Mouse (Mus musculus) neutrophil, adult 83 days (primary cell): Measurements from ENCODE around the gene Rhox3f. TPM values are rescaled to one million over a fixed set of nuclear protein-coding genes. Genes with fewer than 3 reads are reported as not detected.

Experiments used
- total RNA-seq, 2 experiments: library from RNA; stranded (reverse); gene quantifications; one replicate each; pipeline ENCODE4 v1.2.4; 2023

The Rhox3f gene
- not detected for total RNA-seq

DNA sequence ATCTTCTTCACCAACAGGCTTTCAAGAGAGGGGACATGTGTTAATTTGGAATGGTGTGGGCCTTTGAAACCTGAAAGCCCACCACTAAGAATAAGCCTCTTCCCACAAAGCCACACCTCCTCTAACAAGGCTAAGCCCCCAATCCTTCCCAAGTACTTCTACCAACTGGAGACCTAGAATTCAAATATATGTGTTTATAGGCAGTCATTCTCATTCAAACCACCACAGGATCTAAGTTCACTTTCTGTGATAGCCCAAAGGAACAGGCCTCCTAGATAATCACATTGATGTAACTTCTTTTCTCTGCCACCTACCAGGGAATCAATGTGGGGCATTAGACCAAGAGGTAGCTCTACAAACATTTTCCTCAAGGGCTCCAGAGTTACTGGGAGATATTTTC, at the start of gene Rhox3f:
TSS of gene Rhox3f (plus strand) at position 301 of the 400 bp plus-strand sequence.

DNA sequence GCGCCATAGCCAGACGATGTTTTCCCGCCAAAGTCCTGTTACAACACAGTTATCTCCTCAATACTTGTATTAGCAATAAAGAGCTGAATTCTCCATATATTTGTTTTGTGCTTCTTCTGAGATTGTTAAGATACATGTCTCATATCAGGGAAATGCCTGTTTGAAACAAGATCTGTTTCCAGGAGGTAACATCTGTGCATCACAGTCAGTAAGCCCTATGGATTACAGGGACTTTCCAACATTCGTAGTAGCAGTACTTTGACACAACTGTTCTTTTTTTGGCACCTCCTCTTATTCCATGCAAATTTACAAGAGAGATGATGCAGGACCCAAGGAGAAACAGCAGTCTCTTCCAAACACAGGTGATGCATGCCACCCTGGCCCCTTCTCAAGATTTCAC, 39.1 kb upstream of the Rhox3f start, which contains the start of gene Rhox3e:
TSS of gene Rhox3e (plus strand) at position 301 of the 400 bp plus-strand sequence.

DNA sequence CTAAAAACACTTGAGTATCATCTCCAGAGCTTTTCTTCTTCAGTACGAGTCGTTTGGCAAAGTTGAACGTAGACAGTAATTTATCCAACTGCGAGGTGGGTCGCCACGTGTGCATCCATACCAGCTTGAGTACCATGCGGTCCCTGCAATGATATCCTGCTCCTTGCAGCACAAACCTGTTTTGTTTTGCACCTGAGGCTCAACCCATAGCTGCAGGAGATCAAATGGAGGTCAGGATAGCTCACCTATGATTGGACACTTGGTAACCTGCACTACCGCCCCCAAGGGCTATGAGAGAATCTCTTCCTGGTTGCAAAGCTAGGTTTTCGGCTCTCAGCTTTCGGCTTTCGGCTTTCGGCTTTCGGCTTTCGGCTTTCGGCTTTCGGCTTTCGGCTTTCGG, 23.7 kb upstream of the Rhox3f start, which contains the start of gene Rhox4e:
TSS of gene Rhox4e (plus strand) at position 301 of the 400 bp plus-strand sequence.

DNA sequence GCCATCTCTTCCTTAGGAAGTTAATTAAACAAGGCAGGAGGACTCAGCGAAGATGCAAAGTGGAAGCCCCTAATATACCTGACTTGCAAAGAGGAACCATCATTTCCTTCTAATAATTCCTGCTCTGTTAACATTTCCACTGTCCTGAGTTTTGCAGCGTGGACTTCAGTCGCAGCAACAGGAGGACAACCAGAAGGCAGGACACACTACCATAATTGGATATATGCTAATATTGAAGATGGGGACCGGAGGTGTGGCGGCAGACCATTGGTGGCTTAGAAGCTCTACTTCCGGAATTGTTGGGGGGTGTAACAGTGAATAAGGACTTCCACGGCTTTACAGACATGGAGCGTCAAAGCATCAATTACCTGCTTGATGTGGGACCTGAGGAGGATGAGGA, 9.7 kb upstream of the Rhox3f start, which contains the start of gene Rhox2f:
TSS of gene Rhox2f (plus strand) at position 301 of the 400 bp plus-strand sequence.

DNA sequence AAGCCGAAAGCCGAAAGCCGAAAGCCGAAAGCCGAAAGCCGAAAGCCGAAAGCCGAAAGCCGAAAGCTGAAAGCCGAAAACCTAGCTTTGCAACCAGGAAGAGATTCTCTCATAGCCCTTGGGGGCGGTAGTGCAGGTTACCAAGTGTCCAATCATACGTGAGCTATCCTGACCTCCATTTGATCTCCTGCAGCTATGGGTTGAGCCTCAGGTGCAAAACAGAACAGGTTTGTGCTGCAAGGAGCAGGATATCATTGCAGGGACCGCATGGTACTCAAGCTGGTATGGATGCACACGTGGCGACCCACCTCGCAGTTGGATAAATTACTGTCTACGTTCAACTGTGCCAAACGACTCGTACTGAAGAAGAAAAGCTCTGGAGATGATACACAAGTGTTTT, 26.8 kb downstream of the Rhox3f start, which contains the start of gene Rhox4f:
TSS of gene Rhox4f (minus strand) at position 101 of the 400 bp plus-strand sequence.

DNA sequence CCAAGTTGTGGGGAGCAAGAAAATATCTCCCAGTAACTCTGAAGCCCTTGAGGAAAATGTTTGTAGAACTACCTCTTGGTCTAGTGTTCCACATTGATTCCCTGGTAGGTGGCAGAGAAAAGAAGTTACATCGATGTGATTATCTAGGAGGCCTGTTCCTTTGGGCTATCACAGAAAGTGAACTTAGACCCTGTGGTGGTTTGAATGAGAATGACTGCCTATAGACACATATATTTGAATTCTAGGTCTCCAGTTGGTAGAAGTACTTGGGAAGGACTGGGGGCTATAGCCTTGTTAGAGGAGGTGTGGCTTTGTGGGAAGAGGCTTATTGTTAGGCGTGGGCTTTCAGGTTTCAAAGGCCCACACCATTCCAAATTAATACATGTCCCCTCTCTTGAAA, 47.7 kb downstream of the Rhox3f start, which contains the start of gene Rhox3g:
TSS of gene Rhox3g (minus strand) at position 101 of the 400 bp plus-strand sequence.

Other genes with a start within 250 kb of the Rhox3f start
- gene Rhox3a2, start 201.0 kb upstream of the Rhox3f start, total RNA-seq = not detected
- gene Rhox4a2, start 190.1 kb upstream of the Rhox3f start, total RNA-seq = not detected
- not detected for gene Rhox2b, start 168.9 kb upstream of the Rhox3f start, total RNA-seq
- gene Rhox4b, start 148.5 kb upstream of the Rhox3f start, total RNA-seq = not detected
- not detected for gene Rhox2c, start 127.3 kb upstream of the Rhox3f start, total RNA-seq
- gene Rhox3c, start 122.4 kb upstream of the Rhox3f start, total RNA-seq = not detected
- not detected for gene Rhox4c, start 100.7 kb upstream of the Rhox3f start, total RNA-seq
- gene Rhox2d, start 87.6 kb upstream of the Rhox3f start, total RNA-seq = not detected
- not detected for gene Rhox4d, start 66.6 kb upstream of the Rhox3f start, total RNA-seq
- not detected for gene Rhox2e, start 50.5 kb upstream of the Rhox3f start, total RNA-seq
- not detected for gene Rhox3e, start 39.0 kb upstream of the Rhox3f start, total RNA-seq
- gene Rhox4e, start 23.6 kb upstream of the Rhox3f start, total RNA-seq = not detected
- not detected for gene Rhox2f, start 9.6 kb upstream of the Rhox3f start, total RNA-seq
- gene Rhox4f, start 26.7 kb downstream of the Rhox3f start, total RNA-seq = not detected
- not detected for gene Rhox3g, start 47.6 kb downstream of the Rhox3f start, total RNA-seq
- not detected for gene Rhox2g, start 62.5 kb downstream of the Rhox3f start, total RNA-seq
- gene Rhox4g, start 70.3 kb downstream of the Rhox3f start, total RNA-seq = not detected
- not detected for gene Rhox3h, start 87.8 kb downstream of the Rhox3f start, total RNA-seq
- not detected for gene Rhox2h, start 92.3 kb downstream of the Rhox3f start, total RNA-seq
- not detected for gene Rhox5, start 223.8 kb downstream of the Rhox3f start, total RNA-seq
- gene Rhox6, start 245.9 kb downstream of the Rhox3f start, total RNA-seq = not detected